Mouse (Mus musculus): Measurements from ENCODE around the gene Sf3a1. TPM values are rescaled to one million over a fixed set of nuclear protein-coding genes. Genes with fewer than 3 reads are reported as not detected.

Gene Sf3a1
- polyA plus RNA-seq, 1 experiment = 24.7 TPM

- Histone ChIP-seq H3K36me3 (ENCODE audit: control insufficient read depth, insufficient read depth, low read length) (no peaks in the 10 kb centered on the region), H3K4me1 (ENCODE audit: control insufficient read depth, insufficient read depth, insufficient read length, low read length) (peaks cover 12% of the 10 kb centered on the region), H3K27ac (ENCODE audit: insufficient read depth, low read depth, low read length) (no peak overlapping the region), H3K27me3 (ENCODE audit: control insufficient read depth, insufficient read depth, low read length) (no peaks in the 10 kb centered on the region), H3K4me3 (ENCODE audit: low read depth, low read length) (no peak overlapping the region)
- 84% methylated on average over 17 of the region's 17 CpGs for WGBS
- TF ChIP-seq CTCF (IDR thresholded peaks at IDR 0.05; ENCODE audit: extremely low read depth, insufficient read length, insufficient replicate concordance, low read depth, low read length) (no peak), POLR2A (IDR thresholded peaks at IDR 0.05; ENCODE audit: low read depth, low read length) (no peak)
Observed at GRCm38 (mm10) chr11:4222046-4222950, 62.1 kb downstream of the Sf3a1 start.

- Histone ChIP-seq H3K27ac (ENCODE audit: insufficient read depth, low read depth, low read length) (no peak overlapping the region), H3K27me3 (ENCODE audit: control insufficient read depth, insufficient read depth, low read length) (no peaks in the 10 kb centered on the region), H3K4me1 (ENCODE audit: control insufficient read depth, insufficient read depth, insufficient read length, low read length) (peaks cover 4% of the 10 kb centered on the region), H3K36me3 (ENCODE audit: control insufficient read depth, insufficient read depth, low read length) (no peaks in the 10 kb centered on the region), H3K4me3 (ENCODE audit: low read depth, low read length) (no peak overlapping the region)
- TF ChIP-seq POLR2A (IDR thresholded peaks at IDR 0.05; ENCODE audit: low read depth, low read length) (no peak), CTCF (IDR thresholded peaks at IDR 0.05; ENCODE audit: extremely low read depth, insufficient read length, insufficient replicate concordance, low read depth, low read length) (no peak)
- 53% methylated on average over 6 of the region's 7 CpGs for WGBS
Observed at GRCm38 (mm10) chr11:4223393-4224188, 63.4 kb downstream of the Sf3a1 start.

DNA sequence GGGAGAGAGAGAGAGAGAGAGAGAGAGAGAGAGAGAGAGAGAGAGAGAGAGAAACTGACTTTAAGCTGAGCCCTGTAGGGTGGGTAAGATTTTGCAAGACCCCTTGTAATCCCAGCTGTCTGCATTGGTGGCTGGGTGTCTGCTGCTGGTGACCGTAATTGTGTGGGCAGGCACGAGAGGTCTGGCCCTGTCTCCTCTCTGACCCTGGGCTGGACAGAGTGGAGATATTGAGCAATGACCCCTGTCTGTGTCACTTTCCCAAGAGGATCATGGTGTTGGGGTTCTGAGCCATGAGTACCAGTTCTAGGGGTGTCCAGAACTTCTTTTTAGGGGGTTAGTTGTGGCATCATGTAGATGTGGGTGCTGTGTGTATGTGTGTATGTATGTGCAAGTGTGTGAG, 64.1 kb downstream of the Sf3a1 start:
- 79% methylated on average over 2 of the region's 2 CpGs for WGBS
- H3K4me3 ChIP-seq (ENCODE audit: low read depth, low read length) = no peak overlapping the region

DNA sequence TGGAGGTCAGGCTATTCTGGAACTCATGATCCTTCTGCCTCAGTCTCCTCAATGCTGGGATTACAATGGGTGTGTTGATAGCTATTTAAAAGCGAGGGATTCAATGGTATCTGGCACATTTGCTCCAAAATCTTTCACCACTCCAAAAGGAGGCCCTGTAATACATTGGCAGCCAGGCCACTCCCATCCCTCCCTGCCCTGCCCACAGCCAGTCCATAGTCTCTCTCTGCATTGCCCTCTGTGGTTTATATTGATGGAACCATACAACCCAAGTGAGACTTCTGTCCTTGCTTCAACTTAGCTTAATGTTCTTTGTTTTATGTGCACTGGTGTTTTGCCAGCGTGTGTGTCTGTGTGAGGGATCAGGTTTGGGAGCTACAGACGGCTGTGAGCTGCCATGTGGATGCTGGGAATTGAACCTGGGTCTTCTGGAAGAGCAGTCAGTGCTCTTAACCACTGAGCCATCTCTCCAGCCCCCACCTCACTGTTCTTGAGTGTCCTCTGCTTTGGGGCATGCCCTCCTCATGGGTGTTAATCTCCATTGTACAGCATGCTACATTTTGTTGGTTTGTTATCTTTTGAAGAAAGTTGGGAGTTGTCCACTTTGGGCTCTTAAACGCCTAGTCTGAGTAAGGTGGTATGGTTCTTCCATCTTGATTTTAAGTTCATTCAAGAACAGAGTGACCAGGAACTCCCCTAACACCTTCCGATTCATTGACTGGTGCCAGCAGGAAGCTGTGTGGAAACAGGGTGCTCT, 66.6 kb downstream of the Sf3a1 start:
- Histone ChIP-seq H3K36me3 (ENCODE audit: control insufficient read depth, insufficient read depth, low read length) (no peaks in the 10 kb centered on the region), H3K4me1 (ENCODE audit: control insufficient read depth, insufficient read depth, insufficient read length, low read length) (peaks cover 4% of the 10 kb centered on the region), H3K4me3 (ENCODE audit: low read depth, low read length) (no peak overlapping the region), H3K27ac (ENCODE audit: insufficient read depth, low read depth, low read length) (no peak overlapping the region), H3K27me3 (ENCODE audit: control insufficient read depth, insufficient read depth, low read length) (no peaks in the 10 kb centered on the region)
- WGBS = 71% methylated on average over 5 of the region's 5 CpGs
- TF ChIP-seq CTCF (IDR thresholded peaks at IDR 0.05; ENCODE audit: extremely low read depth, insufficient read length, insufficient replicate concordance, low read depth, low read length) (no peak), POLR2A (IDR thresholded peaks at IDR 0.05; ENCODE audit: low read depth, low read length) (no peak)

More for the DNA sequence above, 64.1 kb downstream of the Sf3a1 start:
- H3K36me3 ChIP-seq (ENCODE audit: control insufficient read depth, insufficient read depth, low read length) = no peaks in the 10 kb centered on the region
- TF ChIP-seq POLR2A (IDR thresholded peaks at IDR 0.05; ENCODE audit: low read depth, low read length) (no peak), CTCF (IDR thresholded peaks at IDR 0.05; ENCODE audit: extremely low read depth, insufficient read length, insufficient replicate concordance, low read depth, low read length) (no peak)
- H3K27me3 ChIP-seq (ENCODE audit: control insufficient read depth, insufficient read depth, low read length) = no peaks in the 10 kb centered on the region
- H3K4me1 ChIP-seq (ENCODE audit: control insufficient read depth, insufficient read depth, insufficient read length, low read length) = peaks cover 4% of the 10 kb centered on the region
- H3K27ac ChIP-seq (ENCODE audit: insufficient read depth, low read depth, low read length) = no peak overlapping the region

- peaks cover 4% of the 10 kb centered on the region for H3K4me1 ChIP-seq (ENCODE audit: control insufficient read depth, insufficient read depth, insufficient read length, low read length)
- 73% methylated on average over 8 of the region's 8 CpGs for WGBS
- no peaks in the 10 kb centered on the region for H3K36me3 ChIP-seq (ENCODE audit: control insufficient read depth, insufficient read depth, low read length)
- H3K4me3 ChIP-seq (ENCODE audit: low read depth, low read length) = no peak overlapping the region
- H3K27me3 ChIP-seq (ENCODE audit: control insufficient read depth, insufficient read depth, low read length) = no peaks in the 10 kb centered on the region
- H3K27ac ChIP-seq (ENCODE audit: insufficient read depth, low read depth, low read length) = no peak overlapping the region
- TF ChIP-seq POLR2A (IDR thresholded peaks at IDR 0.05; ENCODE audit: low read depth, low read length) = no peak; the same call in 1 of the 2 replicates
- TF ChIP-seq CTCF (IDR thresholded peaks at IDR 0.05; ENCODE audit: extremely low read depth, insufficient read length, insufficient replicate concordance, low read depth, low read length) = no peak
Observed at GRCm38 (mm10) chr11:4228463-4228862, 68.3 kb downstream of the Sf3a1 start.

GRCm38 (mm10) chr11:4229841-4230240, 69.7 kb downstream of the Sf3a1 start:
- Histone ChIP-seq H3K27me3 (ENCODE audit: control insufficient read depth, insufficient read depth, low read length) (no peaks in the 10 kb centered on the region), H3K27ac (ENCODE audit: insufficient read depth, low read depth, low read length) (no peak overlapping the region), H3K4me1 (ENCODE audit: control insufficient read depth, insufficient read depth, insufficient read length, low read length) (no peaks in the 10 kb centered on the region), H3K4me3 (ENCODE audit: low read depth, low read length) (no peak overlapping the region), H3K36me3 (ENCODE audit: control insufficient read depth, insufficient read depth, low read length) (no peaks in the 10 kb centered on the region)
- no peak for TF ChIP-seq POLR2A (IDR thresholded peaks at IDR 0.05; ENCODE audit: low read depth, low read length)
- no peak for TF ChIP-seq CTCF (IDR thresholded peaks at IDR 0.05; ENCODE audit: extremely low read depth, insufficient read length, insufficient replicate concordance, low read depth, low read length)
- 76% methylated on average over 4 of the region's 4 CpGs for WGBS

Data from small intestine, adult 2 months (tissue).